Mouse (Mus musculus): Measurements from ENCODE around the gene Btbd35f22. TPM values are rescaled to one million over a fixed set of nuclear protein-coding genes. Genes with fewer than 3 reads are reported as not detected.
"Not testable (repeated sequence)": the region's sequence is repeated elsewhere in the genome, so short reads cannot be mapped to it uniquely, and the experiment has no call there.

Btbd35f22 gene
- polyA plus RNA-seq (2011; ENCODE audit: insufficient read depth, insufficient read length, low replicate concordance, missing spikeins): not detected in 2 replicates

DNA sequence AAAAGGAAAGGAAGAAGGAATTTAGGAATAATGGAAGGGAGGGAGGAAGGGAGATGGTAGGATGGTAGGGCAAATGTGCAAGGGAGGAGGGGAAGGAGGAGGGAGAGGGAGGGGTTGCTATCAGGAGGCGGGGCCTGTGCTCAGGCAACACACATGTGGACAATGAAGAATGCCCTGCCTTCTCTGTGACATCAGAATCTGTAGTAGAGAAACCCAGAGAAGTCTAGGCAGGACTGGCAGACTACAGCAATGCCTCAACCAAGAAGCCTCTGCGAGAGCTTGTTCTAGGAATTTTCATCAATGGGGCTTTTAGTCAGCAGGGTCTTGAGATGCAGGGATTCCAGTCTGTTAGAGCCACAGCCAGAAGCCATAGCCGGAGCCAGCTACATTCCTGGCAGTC lies at the start of gene Btbd35f22:
Gene Btbd35f22 (plus strand): TSS at position 301 of the 400 bp plus-strand sequence.
- no CpG with 5 or more reads among the region's 3 CpGs for WGBS
- not testable (repeated sequence) for H3K4me3 ChIP-seq (replicated peaks; ENCODE audit: control insufficient read depth, low read depth, low read length); H3K4me1 ChIP-seq (ENCODE audit: control insufficient read depth, insufficient read depth, low read length); H3K27ac ChIP-seq (ENCODE audit: control insufficient read depth, insufficient read depth, low read depth, low read length, poor library complexity)

Other genes with a start within 250 kb of the Btbd35f22 start
- not detected in 2 replicates for gene Gm21637, start 85.8 kb upstream of the Btbd35f22 start, polyA plus RNA-seq (2011; ENCODE audit: insufficient read depth, insufficient read length, low replicate concordance, missing spikeins)
- not detected in 2 replicates for gene Btbd35f2, start 230.6 kb downstream of the Btbd35f22 start, polyA plus RNA-seq (2011; ENCODE audit: insufficient read depth, insufficient read length, low replicate concordance, missing spikeins)